Mouse (Mus musculus): Measurements from ENCODE around the gene Rtel1.

Rtel1 gene

DNA sequence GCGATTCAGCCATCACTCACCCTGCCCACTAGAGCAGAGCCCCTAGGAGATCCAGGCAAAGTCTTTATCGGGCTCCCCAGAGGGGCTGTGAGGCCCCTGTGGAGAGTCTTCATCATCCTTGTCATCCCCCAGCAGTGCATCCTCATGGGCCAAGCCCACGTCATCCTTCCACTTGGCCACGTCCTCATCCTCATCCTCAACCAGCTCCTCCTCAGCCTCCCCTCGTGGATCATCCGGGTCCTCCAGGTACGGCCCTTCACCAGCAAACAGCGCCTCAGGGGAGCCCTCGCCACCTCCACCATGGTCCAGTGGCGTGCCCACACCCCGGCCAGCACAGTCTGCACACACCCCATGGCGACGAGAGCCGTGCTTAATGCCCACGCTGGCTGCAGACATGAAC is 71.5 kb downstream of the Rtel1 start:
- 88% methylated on average over 15 of the region's 15 CpGs for WGBS

DNA sequence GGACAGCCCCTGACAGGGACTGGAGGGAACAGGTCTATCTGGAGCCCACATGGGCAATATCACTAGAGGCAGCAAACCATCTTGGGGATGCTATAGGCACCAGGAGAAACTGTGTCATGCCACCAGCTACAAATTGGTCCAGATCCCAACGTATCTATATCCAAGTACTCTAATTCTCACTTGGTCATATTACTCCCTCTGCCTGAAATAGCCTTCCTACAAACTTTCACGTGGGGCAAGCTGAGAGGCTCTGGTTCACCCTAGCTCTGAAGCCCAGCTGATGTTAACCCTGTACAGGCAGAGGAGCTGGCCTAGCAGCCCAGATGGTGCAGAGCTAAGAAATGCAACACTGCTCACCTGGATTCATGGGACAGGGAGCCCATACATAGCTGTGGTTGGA is 72.0 kb downstream of the Rtel1 start:
- WGBS: 53% methylated on average over 2 of the region's 2 CpGs

DNA sequence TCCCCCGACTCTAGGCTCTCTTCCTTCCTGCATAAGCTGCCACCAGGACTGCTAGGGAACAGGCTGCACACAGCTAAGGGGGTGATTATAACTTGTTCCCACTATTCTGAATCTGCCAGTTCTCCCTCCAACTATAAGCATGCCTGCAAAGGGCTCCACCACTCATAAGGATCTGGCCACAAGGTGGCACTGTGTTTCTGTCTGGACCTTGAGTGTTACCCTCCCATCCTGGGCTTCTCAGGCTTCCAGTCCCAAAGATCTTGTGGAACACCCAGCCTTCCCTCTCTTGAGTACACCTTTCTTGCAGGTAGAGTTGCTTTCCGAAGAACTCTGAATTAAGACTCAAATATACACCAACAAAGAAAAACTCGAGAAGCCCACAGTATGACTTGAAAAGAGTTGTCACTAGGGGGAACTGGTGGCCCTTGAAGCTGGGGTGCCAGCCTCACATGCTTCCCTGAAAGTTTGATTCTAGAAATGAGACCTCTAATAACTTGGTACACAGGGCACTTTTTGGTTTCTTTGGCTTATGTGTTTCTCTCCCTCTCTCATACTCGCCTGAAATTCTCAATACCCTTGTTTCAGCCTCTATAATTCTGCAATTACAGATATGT is 73.2 kb downstream of the Rtel1 start:
- 27% methylated on average over 4 of the region's 4 CpGs for WGBS

DNA sequence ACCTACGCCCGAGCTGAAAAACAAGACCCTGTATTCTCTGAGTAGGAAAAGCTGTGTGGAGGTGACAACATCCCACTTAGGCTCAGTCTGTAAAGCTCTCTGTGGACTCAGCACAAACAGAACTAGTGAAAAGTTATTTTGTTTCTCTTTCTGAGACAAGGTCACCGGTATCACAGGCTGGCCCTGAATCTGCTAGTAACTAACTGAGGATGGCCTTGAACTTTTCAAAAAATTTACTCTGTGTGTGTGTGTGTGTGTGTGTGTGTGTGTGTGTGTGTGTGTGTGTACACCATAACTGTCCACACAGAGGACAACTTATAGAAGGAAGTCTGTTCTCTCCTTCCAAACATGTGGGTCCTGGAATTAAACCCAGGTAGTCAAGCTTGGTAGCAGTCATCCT is 74.5 kb downstream of the Rtel1 start:
- WGBS: 95% methylated on average over 3 of the region's 3 CpGs

DNA sequence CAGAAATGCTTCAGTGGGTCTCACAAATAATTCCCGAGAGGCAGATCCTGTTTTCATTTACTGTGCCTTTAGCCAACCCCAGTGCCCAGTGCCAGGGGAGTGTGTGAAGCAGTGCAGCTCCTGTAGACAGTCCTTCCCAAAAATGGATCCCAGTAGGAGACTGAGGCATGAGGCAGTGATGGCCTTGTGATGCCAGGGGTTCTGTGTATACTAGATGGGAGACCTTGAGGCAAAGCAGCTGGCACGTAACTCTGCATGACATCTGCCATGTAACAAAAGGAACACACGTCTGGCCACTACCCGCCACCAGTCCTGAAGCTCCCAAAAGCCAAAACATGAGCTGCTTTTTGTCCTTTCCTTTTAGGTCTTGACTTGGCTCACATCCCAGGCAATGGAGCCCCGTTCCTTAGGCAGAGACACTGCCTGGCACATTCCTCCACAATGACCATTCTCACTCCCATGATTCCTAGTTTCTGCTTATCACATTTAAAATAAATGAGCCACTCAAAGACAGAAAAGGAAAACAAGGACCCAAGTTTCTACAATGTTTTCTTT is 77.7 kb downstream of the Rtel1 start:
- 55% methylated on average over 5 of the region's 5 CpGs for WGBS

DNA sequence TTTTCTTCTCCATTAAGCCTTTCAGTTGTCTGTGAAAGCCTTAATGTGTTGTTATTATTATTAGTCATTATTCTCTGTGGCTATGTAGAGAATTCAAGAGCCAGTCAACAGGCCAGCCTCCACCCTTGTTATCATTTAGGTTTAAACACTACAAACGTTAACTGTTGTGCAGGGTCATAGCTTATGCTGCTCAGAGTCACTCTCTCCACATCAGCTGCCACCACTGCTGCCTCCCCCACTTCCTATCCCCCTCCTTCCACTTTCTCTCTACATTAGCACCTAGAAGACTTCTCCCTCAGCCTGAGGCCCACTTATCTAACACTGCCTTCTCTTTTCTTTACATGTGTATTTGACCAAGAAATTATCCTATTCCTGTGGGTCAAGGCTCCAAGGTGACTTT is 82.0 kb downstream of the Rtel1 start:
- 55% methylated on average over 1 of the region's 1 CpGs for WGBS

DNA sequence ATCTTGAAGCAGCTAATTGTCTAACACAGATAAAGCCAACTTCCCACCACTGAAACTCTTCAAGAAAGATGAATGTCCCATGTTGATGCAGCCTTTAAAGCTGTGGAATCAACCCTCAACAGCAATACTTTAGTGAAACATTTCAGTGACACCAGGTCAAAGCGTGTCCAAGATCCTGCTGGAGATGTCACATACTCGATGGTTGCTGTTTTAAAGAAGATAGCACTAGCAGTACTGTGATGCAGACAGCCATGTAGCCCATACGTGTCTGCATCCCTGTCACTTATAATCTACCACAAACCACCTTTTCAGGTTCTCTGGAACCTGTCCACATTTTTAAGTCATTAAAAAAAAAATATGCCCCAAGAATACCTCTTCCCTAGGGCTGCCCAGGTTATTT is 84.2 kb downstream of the Rtel1 start:
- 95% methylated on average over 3 of the region's 3 CpGs for WGBS
